Mouse (Mus musculus) forebrain, embryonic 13.5 days (tissue): ENCODE measurements around the gene Mok. TPM values are rescaled to one million over a fixed set of nuclear protein-coding genes. Genes with fewer than 3 reads are reported as not detected.

Source experiments
- ATAC-seq: fragments of 200-750 bp; cut with Nextera tagmentation; 2 replicates; pipeline ENCODE4 v1.8.0; 2017
- H3K27ac ChIP-seq: fragments of 300-500 bp; sonication (generic); 2 replicates; pipeline ENCODE4 v1.5.1; 2015; ENCODE audit warnings: inconsistent platforms, mild to moderate bottlenecking, moderate library complexity
- H3K27me3 ChIP-seq: fragments of 300-500 bp; sonication (generic); 2 replicates; pipeline ENCODE4 v1.6.1; 2015; ENCODE audit warnings: mild to moderate bottlenecking, inconsistent platforms
- H3K36me3 ChIP-seq: fragments of 300-500 bp; sonication (generic); 2 replicates; pipeline ENCODE4 v1.6.1; 2015; ENCODE audit warnings: mild to moderate bottlenecking, inconsistent platforms; ENCODE audit not compliant: poor library complexity, severe bottlenecking
- H3K4me1 ChIP-seq: fragments of 300-500 bp; sonication (generic); 2 replicates; pipeline ENCODE4 v1.6.1; 2015; ENCODE audit warnings: inconsistent platforms
- H3K4me2 ChIP-seq: fragments of 300-500 bp; sonication (generic); 2 replicates; pipeline ENCODE4 v1.6.1; 2015; ENCODE audit warnings: inconsistent platforms, mild to moderate bottlenecking, moderate library complexity
- H3K4me3 ChIP-seq: fragments of 300-500 bp; sonication (generic); 2 replicates; pipeline ENCODE4 v1.5.1; 2015; ENCODE audit warnings: mild to moderate bottlenecking, inconsistent platforms
- H3K9ac ChIP-seq: fragments of 300-500 bp; sonication (generic); 2 replicates; pipeline ENCODE4 v1.6.1; 2015; ENCODE audit warnings: mild to moderate bottlenecking, inconsistent platforms
- H3K9me3 ChIP-seq: fragments of 300-500 bp; sonication (generic); replicated peaks from 2 replicates; pipeline ENCODE4 v1.6.1; 2016; ENCODE audit warnings: inconsistent platforms
- WGBS: fragments of 180-500 bp; shearing (Covaris S2); methylation state at CpG from one replicate; pipeline ENCODE4 v1.1.7; 2015; 5-methylcytosine and 5-hydroxymethylcytosine counted together
- polyA plus RNA-seq: library from polyadenylated mRNA; unstranded; fragments of >200 nt; fragmentation: Nextera tagmentation; extraction: Ambion mirVana; gene quantifications from 2 replicates; pipeline ENCODE4 v1.2.1, GENCODE M21; 2015

The Mok gene
- 11.6 and 13.1 TPM in 2 replicates for polyA plus RNA-seq

- ATAC-seq = peak; percentile 79
- WGBS = under 1% methylated on average over 69 of the region's 71 CpGs
- Histone ChIP-seq H3K4me2 (peak within 1 kb of the TSS; percentile 69), H3K9me3 (no peaks in the 10 kb centered on the region), H3K36me3 (no peaks in the 10 kb centered on the region), H3K4me3 (peak within 1 kb of the TSS; percentile 67), H3K27ac (no peak within 1 kb of the TSS), H3K4me1 (peaks cover 44% of the 10 kb centered on the region), H3K27me3 (peaks cover 18% of the 10 kb centered on the region), H3K9ac (peak within 1 kb of the TSS; percentile 65)
Measured at GRCm38 (mm10) chr12:110840348-110841198, at the start of gene Mok. Gene Mok, minus strand, starts transcription at chr12:110840939.

DNA sequence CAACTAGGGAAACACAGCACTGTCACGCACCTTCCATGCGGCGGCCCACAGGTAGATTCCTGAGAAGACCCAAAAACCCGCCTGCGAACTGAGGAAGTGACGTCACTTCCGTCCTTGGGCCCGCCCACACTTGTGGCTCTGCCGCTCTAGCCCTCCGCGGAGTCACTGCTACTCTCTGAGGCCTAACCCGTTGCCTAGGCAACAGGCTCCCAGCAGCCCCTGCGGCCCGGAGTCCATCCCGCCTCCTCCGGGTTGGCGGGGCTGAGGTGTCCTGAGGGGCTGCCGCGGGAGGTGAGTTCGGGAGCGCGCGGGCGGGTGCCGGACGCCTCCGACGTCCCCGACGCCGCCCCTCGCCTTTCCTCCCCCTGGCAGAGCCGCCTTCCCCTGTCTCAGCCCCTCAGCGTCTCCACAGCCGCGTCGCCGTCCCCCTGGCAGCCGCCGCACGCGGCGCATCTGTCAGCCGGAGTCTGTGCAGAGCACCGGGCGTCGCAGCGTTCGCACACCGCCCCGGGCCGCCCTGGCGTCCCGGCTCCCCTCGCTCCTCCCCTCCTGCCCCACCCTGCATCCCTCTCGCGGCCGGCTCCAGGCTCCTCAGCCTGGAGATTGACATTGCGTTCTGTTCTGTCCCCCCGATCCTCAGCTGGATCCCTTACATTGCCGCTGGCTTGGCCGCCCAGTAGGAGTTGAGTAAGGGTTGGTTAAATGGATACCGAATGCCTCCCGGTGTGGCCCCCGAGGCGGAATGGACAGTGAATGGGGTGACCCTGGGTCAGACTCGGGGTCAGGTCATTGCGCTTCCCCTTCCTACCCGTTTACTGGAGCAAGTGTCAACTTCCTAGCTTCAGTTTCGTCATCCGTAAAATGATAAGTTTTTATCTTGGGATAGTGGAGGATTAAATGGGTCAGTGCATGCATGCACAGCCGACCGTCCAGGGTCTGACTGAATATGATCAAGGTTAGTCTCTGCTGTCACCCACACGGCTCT, 48.6 kb upstream of the Mok start, which contains the start of the genes Cinp and Tecpr2:
Gene Cinp, minus strand, starts transcription at position 110 of the 985 bp plus-strand sequence.
Gene Tecpr2, plus strand, starts transcription at position 229 of the 985 bp plus-strand sequence.
- H3K4me2 ChIP-seq = peak within 1 kb of the TSS; percentile 94
- H3K9ac ChIP-seq = peak within 1 kb of the TSS; percentile 90
- H3K4me1 ChIP-seq = peaks cover 22% of the 10 kb centered on the region
- H3K27me3 ChIP-seq = no peaks in the 10 kb centered on the region
- H3K9me3 ChIP-seq = no peaks in the 10 kb centered on the region
- ATAC-seq = peak; percentile 99
- H3K4me3 ChIP-seq = peak within 1 kb of the TSS; percentile 69
- under 1% methylated on average over 71 of the region's 74 CpGs for WGBS
- H3K27ac ChIP-seq = peak within 1 kb of the TSS; percentile 85
- no peaks in the 10 kb centered on the region for H3K36me3 ChIP-seq

DNA sequence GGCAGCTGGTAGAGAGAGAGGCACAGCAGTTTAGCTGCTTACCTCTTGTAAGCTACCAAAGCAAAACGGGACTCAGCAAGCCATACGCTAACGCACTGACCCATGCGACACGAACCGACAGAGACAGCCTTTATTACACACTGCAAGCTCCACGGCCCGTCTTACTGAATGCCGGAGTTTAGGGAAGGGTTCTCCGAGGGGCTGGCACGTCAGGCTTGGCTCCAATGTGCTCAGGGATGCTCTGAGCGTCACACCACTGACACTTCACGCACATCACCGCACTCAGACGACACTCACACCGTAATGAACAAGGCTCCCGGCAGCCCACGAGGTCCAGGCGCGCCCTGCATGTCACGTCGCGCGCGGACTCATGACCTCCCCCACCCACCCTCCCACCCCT, 47.9 kb upstream of the Mok start:
- Histone ChIP-seq H3K9ac (peak overlapping the region; percentile 90), H3K4me2 (peak overlapping the region; percentile 94), H3K4me3 (peak overlapping the region; percentile 69), H3K27me3 (no peaks in the 10 kb centered on the region), H3K36me3 (peaks cover 4% of the 10 kb centered on the region), H3K4me1 (peaks cover 22% of the 10 kb centered on the region), H3K27ac (no peak overlapping the region), H3K9me3 (no peaks in the 10 kb centered on the region)
- under 1% methylated on average over 25 of the region's 25 CpGs for WGBS
- peak; percentile 72 for ATAC-seq

DNA sequence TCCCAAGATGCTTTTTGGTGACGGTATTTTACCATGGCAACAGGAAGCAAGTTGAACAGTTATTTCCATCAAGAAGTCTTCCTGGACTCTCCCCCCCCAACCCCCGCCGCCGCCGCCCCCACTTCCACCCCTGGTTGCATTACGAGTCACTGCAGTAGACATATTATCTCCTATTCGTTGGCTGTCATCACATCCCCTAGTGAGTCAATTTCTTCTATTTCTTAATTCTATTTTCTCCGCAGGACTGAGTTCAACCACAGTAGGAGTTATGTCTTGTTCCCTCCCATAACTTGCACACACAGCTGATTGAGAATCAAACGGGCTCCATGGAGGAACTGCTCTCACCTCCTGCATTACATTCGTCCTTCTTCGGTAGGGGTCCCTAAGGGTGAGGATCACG, 47.4 kb upstream of the Mok start:
- H3K9ac ChIP-seq = peak overlapping the region; percentile 90
- H3K4me1 ChIP-seq = peaks cover 22% of the 10 kb centered on the region
- peaks cover 9% of the 10 kb centered on the region for H3K36me3 ChIP-seq
- ATAC-seq = no peak
- peak overlapping the region; percentile 69 for H3K4me3 ChIP-seq
- peak overlapping the region; percentile 94 for H3K4me2 ChIP-seq
- no peaks in the 10 kb centered on the region for H3K27me3 ChIP-seq
- WGBS = 46% methylated on average over 12 of the region's 12 CpGs
- no peak overlapping the region for H3K27ac ChIP-seq
- no peaks in the 10 kb centered on the region for H3K9me3 ChIP-seq

GRCm38 (mm10) chr12:110885251-110885650, 44.5 kb upstream of the Mok start:
- no peaks in the 10 kb centered on the region for H3K9me3 ChIP-seq
- H3K27me3 ChIP-seq = no peaks in the 10 kb centered on the region
- ATAC-seq = no peak
- H3K9ac ChIP-seq = no peak overlapping the region
- no peak overlapping the region for H3K4me2 ChIP-seq
- H3K4me1 ChIP-seq = peaks cover 18% of the 10 kb centered on the region
- no peak overlapping the region for H3K4me3 ChIP-seq
- 96% methylated on average over 2 of the region's 2 CpGs for WGBS
- no peak overlapping the region for H3K27ac ChIP-seq
- peaks cover 30% of the 10 kb centered on the region for H3K36me3 ChIP-seq

- Histone ChIP-seq H3K9ac (no peak overlapping the region), H3K4me1 (no peaks in the 10 kb centered on the region), H3K27ac (no peak overlapping the region), H3K4me2 (no peak overlapping the region), H3K36me3 (peaks cover 55% of the 10 kb centered on the region), H3K4me3 (no peak overlapping the region), H3K27me3 (no peaks in the 10 kb centered on the region), H3K9me3 (no peaks in the 10 kb centered on the region)
- WGBS = 88% methylated on average over 7 of the region's 7 CpGs
- ATAC-seq = no peak
Measured at GRCm38 (mm10) chr12:110882291-110882690, 41.6 kb upstream of the Mok start.

- H3K36me3 ChIP-seq = peaks cover 94% of the 10 kb centered on the region
- WGBS = 93% methylated on average over 2 of the region's 2 CpGs
- H3K9ac ChIP-seq = no peak overlapping the region
- no peaks in the 10 kb centered on the region for H3K4me1 ChIP-seq
- no peak overlapping the region for H3K27ac ChIP-seq
- H3K9me3 ChIP-seq = no peaks in the 10 kb centered on the region
- no peak for ATAC-seq
- no peaks in the 10 kb centered on the region for H3K27me3 ChIP-seq
- no peak overlapping the region for H3K4me3 ChIP-seq
- H3K4me2 ChIP-seq = no peak overlapping the region
Measured at GRCm38 (mm10) chr12:110875351-110875750, 34.6 kb upstream of the Mok start.

DNA sequence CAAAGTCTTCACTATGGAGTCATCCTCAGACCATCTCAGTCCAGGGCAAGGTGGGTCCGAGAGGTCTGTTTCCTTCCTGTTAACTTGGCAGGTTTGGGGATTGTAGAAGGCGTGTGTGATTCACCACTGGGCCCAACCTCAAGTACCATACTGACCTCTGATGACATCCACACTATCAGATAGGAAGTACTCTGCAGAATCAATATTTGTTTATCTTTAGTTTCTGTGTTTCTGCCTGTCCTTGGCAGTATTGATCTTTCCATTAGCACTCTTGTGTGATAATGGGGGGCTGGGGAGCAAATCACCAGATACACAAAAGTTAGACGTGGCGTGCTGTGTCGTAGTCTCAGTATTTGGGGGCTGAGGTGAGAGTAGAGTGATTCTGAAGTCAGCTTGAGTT, 30.5 kb upstream of the Mok start:
- H3K9me3 ChIP-seq = no peaks in the 10 kb centered on the region
- H3K27ac ChIP-seq = no peak overlapping the region
- no peaks in the 10 kb centered on the region for H3K4me1 ChIP-seq
- no peak overlapping the region for H3K4me2 ChIP-seq
- 95% methylated on average over 5 of the region's 5 CpGs for WGBS
- peaks cover 90% of the 10 kb centered on the region for H3K36me3 ChIP-seq
- H3K4me3 ChIP-seq = no peak overlapping the region
- H3K9ac ChIP-seq = no peak overlapping the region
- ATAC-seq = no peak
- H3K27me3 ChIP-seq = no peaks in the 10 kb centered on the region

GRCm38 (mm10) chr12:110870107-110870506, 29.4 kb upstream of the Mok start:
- H3K9ac ChIP-seq = no peak overlapping the region
- no peak overlapping the region for H3K27ac ChIP-seq
- no peaks in the 10 kb centered on the region for H3K4me1 ChIP-seq
- no peaks in the 10 kb centered on the region for H3K27me3 ChIP-seq
- no peak overlapping the region for H3K4me2 ChIP-seq
- no peaks in the 10 kb centered on the region for H3K9me3 ChIP-seq
- no peak for ATAC-seq
- 88% methylated on average over 4 of the region's 4 CpGs for WGBS
- peaks cover 86% of the 10 kb centered on the region for H3K36me3 ChIP-seq
- H3K4me3 ChIP-seq = no peak overlapping the region

DNA sequence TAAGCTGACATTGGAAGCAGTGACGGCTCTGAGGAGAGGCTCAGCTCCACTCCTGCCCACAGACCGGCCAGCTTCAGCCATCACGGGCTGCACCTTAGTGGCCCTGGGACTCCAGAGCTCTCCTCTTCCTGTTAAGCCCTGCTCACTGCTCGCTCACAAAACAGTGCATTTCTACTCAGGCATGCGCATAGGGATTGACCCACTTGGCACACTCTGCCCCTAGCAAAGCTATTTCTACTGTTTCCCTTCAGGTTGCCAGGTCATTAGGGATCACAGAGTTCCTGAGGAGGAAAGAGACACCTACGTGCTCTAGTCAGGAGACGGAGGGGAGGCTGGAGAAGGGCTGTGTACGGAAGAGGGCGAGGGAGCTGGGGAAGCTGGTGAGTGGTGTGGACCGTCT, 25.2 kb upstream of the Mok start:
- Histone ChIP-seq H3K9me3 (no peaks in the 10 kb centered on the region), H3K27ac (0 out of 2 replicates have a peak overlapping the region, but pooled peaks have one; percentile 35), H3K36me3 (peaks cover 57% of the 10 kb centered on the region), H3K4me3 (no peak overlapping the region), H3K4me1 (no peaks in the 10 kb centered on the region), H3K27me3 (no peaks in the 10 kb centered on the region), H3K9ac (no peak overlapping the region), H3K4me2 (no peak overlapping the region)
- 66% methylated on average over 10 of the region's 10 CpGs for WGBS
- no peak for ATAC-seq

DNA sequence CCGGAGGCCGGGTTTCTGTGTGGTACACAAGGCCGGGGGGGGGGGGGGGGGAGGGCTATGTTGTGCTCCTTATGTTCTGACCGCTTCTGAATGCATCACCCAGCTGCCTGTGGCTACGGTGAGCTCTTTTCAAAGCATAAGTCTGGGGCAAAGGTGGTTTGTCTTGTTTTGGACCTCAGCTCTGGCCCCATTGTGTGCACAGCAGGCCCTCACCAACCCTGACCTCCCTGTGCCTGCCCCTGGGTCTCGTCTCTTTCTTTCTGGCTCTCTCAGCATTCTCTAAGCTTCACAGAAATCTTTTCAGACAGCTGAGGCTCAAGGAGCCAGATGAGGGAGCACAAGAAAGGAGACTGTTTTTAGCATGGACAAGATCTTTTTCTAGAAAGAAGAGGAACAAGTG, 24.8 kb upstream of the Mok start:
- Histone ChIP-seq H3K9ac (no peak overlapping the region), H3K4me2 (no peak overlapping the region), H3K4me1 (no peaks in the 10 kb centered on the region), H3K9me3 (no peaks in the 10 kb centered on the region), H3K36me3 (peaks cover 54% of the 10 kb centered on the region), H3K27ac (0 out of 2 replicates have a peak overlapping the region, but pooled peaks have one; percentile 35), H3K4me3 (no peak overlapping the region), H3K27me3 (no peaks in the 10 kb centered on the region)
- WGBS = 31% methylated on average over 4 of the region's 6 CpGs
- no peak for ATAC-seq

GRCm38 (mm10) chr12:110864008-110864407, 23.3 kb upstream of the Mok start:
- H3K4me2 ChIP-seq = no peak overlapping the region
- ATAC-seq = no peak
- no peak overlapping the region for H3K27ac ChIP-seq
- no peaks in the 10 kb centered on the region for H3K27me3 ChIP-seq
- no peak overlapping the region for H3K4me3 ChIP-seq
- peaks cover 46% of the 10 kb centered on the region for H3K36me3 ChIP-seq
- H3K9me3 ChIP-seq = no peaks in the 10 kb centered on the region
- WGBS = 93% methylated on average over 6 of the region's 6 CpGs
- H3K9ac ChIP-seq = no peak overlapping the region
- no peaks in the 10 kb centered on the region for H3K4me1 ChIP-seq
